In the genomic region with DNA sequence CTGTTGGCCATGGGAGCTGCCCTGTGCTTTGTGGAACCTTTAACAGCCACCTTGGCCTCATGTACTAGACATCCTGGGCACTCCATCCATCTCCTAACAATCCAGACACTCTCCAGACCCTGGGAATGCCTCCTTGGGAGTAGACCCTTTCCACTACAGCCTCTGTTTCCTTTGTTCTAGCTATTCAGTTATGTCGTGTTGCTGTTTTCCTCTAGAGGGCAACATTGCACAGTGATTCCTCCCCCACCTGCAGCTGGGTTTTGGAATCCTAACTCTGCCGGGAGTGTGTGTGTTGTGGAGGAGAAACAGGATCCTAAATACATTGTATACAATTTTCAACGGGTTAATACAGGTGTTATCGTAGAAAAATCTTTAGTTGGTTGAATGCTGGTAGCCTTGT, we compare ENCODE assay signal across 10 mouse cellular contexts. TPM values are rescaled to one million over a fixed set of nuclear protein-coding genes. Genes with fewer than 3 reads are reported as not detected.
DNase-seq lines count a peak whose midpoint lies in the region; ATAC-seq and TF ChIP-seq lines count a peak whose summit lies in the region.
"Had no signal": no experiment of that assay in that cellular context is flagged by ENCODE, and none has a peak within 500 bp of the region (broad histone marks: within the 10 kb centered on the region; RNA-seq: fewer than 3 reads in every experiment).

No protein-coding gene starts in this region.

- no peak for ATAC-seq in heart, embryonic 12.5 days (ENCODE audit: insufficient number of reproducible peaks, low FRiP score)
- ATAC-seq in hindbrain, embryonic 16.5 days, result no peak

- no peak overlapping the region for H3K4me2 ChIP-seq in heart, embryonic 12.5 days
- H3K4me2 ChIP-seq in hindbrain, embryonic 16.5 days (ENCODE audit: low read length), result no peak overlapping the region
- H3K4me2 ChIP-seq: embryonic facial prominence, embryonic 12.5 days; limb, embryonic 15.5 days had no signal

- H3K36me3 ChIP-seq in heart, embryonic 12.5 days, result no peaks in the 10 kb centered on the region
- H3K36me3 ChIP-seq in E14TG2a.4 (ENCODE audit: insufficient read depth, low read length), result no peaks in the 10 kb centered on the region
- no peaks in the 10 kb centered on the region for H3K36me3 ChIP-seq in hindbrain, embryonic 16.5 days (ENCODE audit: control insufficient read depth, insufficient read depth, low read length)
- H3K36me3 ChIP-seq: embryonic facial prominence, embryonic 12.5 days; limb, embryonic 15.5 days had no signal

- intact Hi-C loops in heart, postnatal 10 days (cut with DNase I), result loop anchor here (1.0 to 5.0 kb wide), 3 partner anchors 85 to 200 kb away; no protein-coding TSS in a partner anchor

- WGBS in heart, embryonic 12.5 days, result 8% methylated on average over 4 of the region's 4 CpGs
- WGBS in hindbrain, embryonic 16.5 days, result 10% methylated on average over 4 of the region's 4 CpGs

- H3K9me3 ChIP-seq in heart, embryonic 12.5 days (replicated peaks), result no peaks in the 10 kb centered on the region
- no peaks in the 10 kb centered on the region for H3K9me3 ChIP-seq in E14TG2a.4 (ENCODE audit: low read length)
- H3K9me3 ChIP-seq in hindbrain, embryonic 16.5 days (ENCODE audit: control insufficient read depth, low read length), result no peaks in the 10 kb centered on the region
- H3K9me3 ChIP-seq: embryonic facial prominence, embryonic 12.5 days; limb, embryonic 15.5 days had no signal

- no peak overlapping the region for H3K9ac ChIP-seq in heart, embryonic 12.5 days
- H3K9ac ChIP-seq in hindbrain, embryonic 16.5 days (ENCODE audit: low read depth, low read length), result 0 out of 2 replicates have a peak overlapping the region, but pooled peaks have one; percentile 11
- H3K9ac ChIP-seq: embryonic facial prominence, embryonic 12.5 days; limb, embryonic 15.5 days had no signal

- no peaks in the 10 kb centered on the region for H3K4me1 ChIP-seq in heart, embryonic 12.5 days (replicated peaks)
- H3K4me1 ChIP-seq in E14TG2a.4 (replicated peaks; ENCODE audit: low read depth, low read length), result peaks cover 17% of the 10 kb centered on the region
- H3K4me1 ChIP-seq in hindbrain, embryonic 16.5 days (ENCODE audit: control insufficient read depth, insufficient read depth, low read depth, low read length), result no peaks in the 10 kb centered on the region
- H3K4me1 ChIP-seq: embryonic facial prominence, embryonic 12.5 days; limb, embryonic 15.5 days had no signal

- peak; percentile 30; the same call in 1 of the 2 replicates for TF ChIP-seq CTCF in E14TG2a.4 (conservative IDR thresholded peaks at IDR 0.05; ENCODE audit: low read length)

- no peak overlapping the region for H3K4me3 ChIP-seq in heart, embryonic 12.5 days
- no peak overlapping the region for H3K4me3 ChIP-seq in E14TG2a.4 (replicated peaks; ENCODE audit: low read length)
- no peak overlapping the region for H3K4me3 ChIP-seq in hindbrain, embryonic 16.5 days (ENCODE audit: low read length)
- H3K4me3 ChIP-seq: embryonic facial prominence, embryonic 12.5 days; limb, embryonic 15.5 days had no signal

- H3K27me3 ChIP-seq in heart, embryonic 12.5 days (replicated peaks), result peaks cover 14% of the 10 kb centered on the region
- H3K27me3 ChIP-seq in E14TG2a.4 (ENCODE audit: insufficient read depth, low read length), result no peaks in the 10 kb centered on the region
- H3K27me3 ChIP-seq in hindbrain, embryonic 16.5 days (replicated peaks; ENCODE audit: control insufficient read depth, insufficient read depth, low read length), result no peaks in the 10 kb centered on the region
- H3K27me3 ChIP-seq: embryonic facial prominence, embryonic 12.5 days; limb, embryonic 15.5 days had no signal

- DNase-seq in heart, postnatal 10 days, result peak; percentile 36 to 49
- DNase-seq in brain, adult 2 months (ENCODE audit: low read depth, low spot score), result peak; percentile 68
- peak; percentile 22 for DNase-seq in lung, postnatal 25 days (ENCODE audit: low spot score)
- peak; percentile 37 for DNase-seq in yolk sac, embryonic 10.5 days (ENCODE audit: low spot score)
- DNase-seq in c-Kit-positive CD71-positive TER-119-positive erythroid progenitor cells, embryonic 14.5 days (ENCODE audit: low spot score), result no peak

- H3K27ac ChIP-seq in heart, embryonic 12.5 days (ENCODE audit: poor library complexity, severe bottlenecking), result no peak overlapping the region
- no peak overlapping the region for H3K27ac ChIP-seq in hindbrain, embryonic 16.5 days (ENCODE audit: low read depth, low read length)
- H3K27ac ChIP-seq: embryonic facial prominence, embryonic 12.5 days; limb, embryonic 15.5 days had no signal

RNA-seq across cellular contexts. Expression of gene Eppin, which starts 1.4 kb away (rescaled TPM):
- not detected for total RNA-seq in heart, postnatal 10 days (2021)
- not detected in 2 replicates for polyA plus RNA-seq in heart, embryonic 12.5 days (2016; fragmentation: Nextera tagmentation; extraction: Ambion mirVana)
- not detected in 2 replicates for polyA plus RNA-seq in hindbrain, embryonic 16.5 days (2015; fragmentation: Nextera tagmentation; extraction: Ambion mirVana)
- polyA plus RNA-seq: embryonic facial prominence, embryonic 12.5 days; limb, embryonic 15.5 days had no signal

RNA-seq across cellular contexts. Expression of gene Wfdc6a, which starts 6.8 kb away (rescaled TPM):
- not detected for total RNA-seq in heart, postnatal 10 days (2021)
- polyA plus RNA-seq in heart, embryonic 12.5 days (2016; fragmentation: Nextera tagmentation; extraction: Ambion mirVana), result 0.29 and 0.32 TPM in 2 replicates
- 0.20 TPM in 2 replicates for polyA plus RNA-seq in hindbrain, embryonic 16.5 days (2015; fragmentation: Nextera tagmentation; extraction: Ambion mirVana)
- polyA plus RNA-seq: embryonic facial prominence, embryonic 12.5 days had no signal

RNA-seq across cellular contexts. Expression of gene Spint3, which starts 18.8 kb away (rescaled TPM):
- not detected for total RNA-seq in heart, postnatal 10 days (2021)
- not detected in 2 replicates for polyA plus RNA-seq in heart, embryonic 12.5 days (2016; fragmentation: Nextera tagmentation; extraction: Ambion mirVana)
- not detected in 2 replicates for polyA plus RNA-seq in hindbrain, embryonic 16.5 days (2015; fragmentation: Nextera tagmentation; extraction: Ambion mirVana)
- polyA plus RNA-seq: embryonic facial prominence, embryonic 12.5 days; limb, embryonic 15.5 days had no signal

RNA-seq across cellular contexts. Expression of gene Wfdc6b, which starts 21.3 kb away (rescaled TPM):
- not detected for total RNA-seq in heart, postnatal 10 days (2021)
- not detected in 2 replicates for polyA plus RNA-seq in heart, embryonic 12.5 days (2016; fragmentation: Nextera tagmentation; extraction: Ambion mirVana)
- polyA plus RNA-seq in hindbrain, embryonic 16.5 days (2015; fragmentation: Nextera tagmentation; extraction: Ambion mirVana), result not detected in 2 replicates
- polyA plus RNA-seq: embryonic facial prominence, embryonic 12.5 days; limb, embryonic 15.5 days had no signal

RNA-seq across cellular contexts. Expression of gene Wfdc8, which starts 21.4 kb away (rescaled TPM):
- total RNA-seq in heart, postnatal 10 days (2021), result not detected
- not detected in 2 replicates for polyA plus RNA-seq in heart, embryonic 12.5 days (2016; fragmentation: Nextera tagmentation; extraction: Ambion mirVana)
- polyA plus RNA-seq in hindbrain, embryonic 16.5 days (2015; fragmentation: Nextera tagmentation; extraction: Ambion mirVana), result not detected in 2 replicates
- polyA plus RNA-seq: embryonic facial prominence, embryonic 12.5 days; limb, embryonic 15.5 days had no signal
